Mouse (Mus musculus) MEL (cell line): ENCODE measurements at regions not wholly inside any gene's neighbourhood (a gene's known extent, or its start where the extent isn't known, plus 50 kb on each side); places are given as distances from the start of the nearest gene placed in this dataset.

Source experiments
- DNase-seq: peaks from one replicate; pipeline ENCODE4 v3.0.0; 2011; ENCODE audit warnings: low read depth, low spot score
- H3K27ac ChIP-seq: 2 replicates; pipeline ENCODE4 v1.5.1; 2012; ENCODE audit warnings: low read depth, mild to moderate bottlenecking, control low read depth, low read length, moderate library complexity; ENCODE audit not compliant: control insufficient read depth
- H3K27me3 ChIP-seq, 2 experiments: fragments of 150-350 bp in 1 of 2; sonication (generic) in 1 of 2; 2 replicates each; pipeline ENCODE4 v1.6.1; 2012; ENCODE audit warnings: low read length in 2 of 2, mild to moderate bottlenecking in 2 of 2, improper control_type of control experiment in 1 of 2, moderate library complexity in 1 of 2; ENCODE audit not compliant: insufficient read depth in 2 of 2, control insufficient read depth in 1 of 2
- H3K36me3 ChIP-seq, 2 experiments: 2 replicates each; pipeline ENCODE4 v1.6.1; 2012 to 2014; ENCODE audit warnings: low read length in 2 of 2, improper control_type of control experiment in 1 of 2, inconsistent platforms in 1 of 2, mild to moderate bottlenecking in 1 of 2; ENCODE audit not compliant: insufficient read depth in 2 of 2, control insufficient read depth in 1 of 2
- H3K4me1 ChIP-seq, 2 experiments: fragments of 150-350 bp in 1 of 2; sonication (generic) in 1 of 2; 2 replicates each; pipeline ENCODE4 v1.6.1; 2012; ENCODE audit warnings: low read length in 2 of 2, improper control_type of control experiment in 1 of 2, mild to moderate bottlenecking in 1 of 2; ENCODE audit not compliant: insufficient read depth in 2 of 2, control insufficient read depth in 1 of 2
- H3K4me3 ChIP-seq, 2 experiments: fragments of 150-350 bp in 1 of 2; sonication (generic) in 1 of 2; 2 replicates each; pipeline ENCODE4 v1.5.1; 2012; ENCODE audit warnings: low read depth in 2 of 2, low read length in 2 of 2, mild to moderate bottlenecking in 2 of 2, moderate library complexity in 2 of 2, control low read depth in 1 of 2, improper control_type of control experiment in 1 of 2; ENCODE audit not compliant: control insufficient read depth in 1 of 2, insufficient read depth in 1 of 2
- H3K79me2 ChIP-seq: 2 replicates; pipeline ENCODE4 v1.6.1; 2012; ENCODE audit warnings: mild to moderate bottlenecking, low read length, moderate library complexity; ENCODE audit not compliant: control insufficient read depth, poor library complexity, insufficient read depth
- H3K9ac ChIP-seq: 2 replicates; pipeline ENCODE4 v1.6.1; 2012; ENCODE audit warnings: low read depth, mild to moderate bottlenecking, control low read depth, low read length, moderate library complexity; ENCODE audit not compliant: control insufficient read depth, poor library complexity, severe bottlenecking
- H3K9me3 ChIP-seq: fragments of 150-350 bp; sonication (generic); replicated peaks from 2 replicates; pipeline ENCODE4 v1.6.1; 2012; ENCODE audit warnings: mild to moderate bottlenecking, low read length, improper control_type of control experiment, moderate library complexity; ENCODE audit not compliant: insufficient read depth
- BHLHE40 ChIP-seq: IDR thresholded peaks from 2 replicates; pipeline ENCODE4 v1.6.1; 2012; ENCODE audit warnings: low read depth, mild to moderate bottlenecking, inconsistent platforms, low read length, improper control_type of control experiment, borderline replicate concordance
- CHD1 ChIP-seq: IDR thresholded peaks from 2 replicates; pipeline ENCODE4 v1.6.1; 2012; ENCODE audit warnings: low read depth, mild to moderate bottlenecking, inconsistent platforms, low read length, improper control_type of control experiment
- CHD2 ChIP-seq: IDR thresholded peaks from 2 replicates; pipeline ENCODE4 v1.6.1; 2011; ENCODE audit warnings: low read length, improper control_type of control experiment
- GABPA ChIP-seq: IDR thresholded peaks from 2 replicates; pipeline ENCODE4 v1.6.1; 2012; ENCODE audit warnings: low read depth, mild to moderate bottlenecking, inconsistent platforms, low read length, improper control_type of control experiment, moderate library complexity
- HCFC1 ChIP-seq: IDR thresholded peaks from 2 replicates; pipeline ENCODE4 v1.6.1; 2012; ENCODE audit warnings: low read depth, mild to moderate bottlenecking, inconsistent platforms, low read length, improper control_type of control experiment, moderate library complexity
- MAZ ChIP-seq: IDR thresholded peaks from 2 replicates; pipeline ENCODE4 v1.6.1; 2012; ENCODE audit warnings: low read depth, mild to moderate bottlenecking, inconsistent platforms, low read length, improper control_type of control experiment
- MXI1 ChIP-seq: IDR thresholded peaks from 2 replicates; pipeline ENCODE4 v1.6.1; 2011; ENCODE audit warnings: mild to moderate bottlenecking, low read depth, low read length, improper control_type of control experiment
- NRF1 ChIP-seq: IDR thresholded peaks from 2 replicates; pipeline ENCODE4 v1.6.1; 2014; ENCODE audit warnings: low read depth, mild to moderate bottlenecking, inconsistent platforms, low read length, improper control_type of control experiment, moderate library complexity; ENCODE audit not compliant: poor library complexity, insufficient read depth, severe bottlenecking
- RAD21 ChIP-seq: IDR thresholded peaks from 2 replicates; pipeline ENCODE4 v1.6.1; 2011; ENCODE audit warnings: mild to moderate bottlenecking, low read depth, low read length, improper control_type of control experiment
- SIN3A ChIP-seq: IDR thresholded peaks from 2 replicates; pipeline ENCODE4 v1.6.1; 2012; ENCODE audit warnings: low read length, improper control_type of control experiment, inconsistent platforms
- TAL1 ChIP-seq: IDR thresholded peaks from 2 replicates; pipeline ENCODE4 v1.6.1; 2012; ENCODE audit warnings: mild to moderate bottlenecking, inconsistent platforms, low read length, moderate library complexity, mixed read lengths
- TCF12 ChIP-seq: IDR thresholded peaks from 2 replicates; pipeline ENCODE4 v1.6.1; 2014; ENCODE audit warnings: low read depth, mild to moderate bottlenecking, inconsistent platforms, low read length, improper control_type of control experiment, moderate library complexity
- ZKSCAN1 ChIP-seq: IDR thresholded peaks from 2 replicates; pipeline ENCODE4 v1.6.1; 2012; ENCODE audit warnings: low read depth, mild to moderate bottlenecking, inconsistent platforms, low read length, improper control_type of control experiment, moderate library complexity
- ZNF384 ChIP-seq: IDR thresholded peaks from 2 replicates; pipeline ENCODE4 v1.6.1; 2012; ENCODE audit warnings: low read depth, mild to moderate bottlenecking, inconsistent platforms, low read length, improper control_type of control experiment

- Histone ChIP-seq H3K4me1 (peaks cover 12 to 20% of the 10 kb centered on the region in 2 experiments), H3K27ac (no peak overlapping the region), H3K9me3 (no peaks in the 10 kb centered on the region), H3K79me2 (no peaks in the 10 kb centered on the region), H3K27me3 (no peaks in the 10 kb centered on the region), H3K36me3 (peaks cover 0 to 3% of the 10 kb centered on the region in 2 experiments; a peak in 2 of 4 replicates), H3K4me3 (no peak overlapping the region)
- DNase-seq = no peak
- no peak for TF ChIP-seq HCFC1
- no peak for TF ChIP-seq NRF1
- no peak for TF ChIP-seq BHLHE40
- TF ChIP-seq RAD21 = no peak
- no peak for TF ChIP-seq SIN3A
- TF ChIP-seq TCF12 = no peak
- TF ChIP-seq CHD2 = no peak
- TF ChIP-seq GABPA = no peak
- TF ChIP-seq TAL1 = no peak
- TF ChIP-seq CHD1 = no peak
- no peak for TF ChIP-seq MAZ
- no peak for TF ChIP-seq MXI1
- TF ChIP-seq, all 39 proteins: peak for 0
- H3K9ac ChIP-seq = no peak overlapping the region
Measured at GRCm38 (mm10) chr16:30172136-30172731, 95.1 kb downstream of the Cpn2 start.

- H3K9me3 ChIP-seq = no peaks in the 10 kb centered on the region
- H3K36me3 ChIP-seq = peaks cover 0 to 3% of the 10 kb centered on the region in 2 experiments; a peak in 2 of 4 replicates
- no peak overlapping the region for H3K9ac ChIP-seq
- H3K79me2 ChIP-seq = no peaks in the 10 kb centered on the region
- peaks cover 12 to 20% of the 10 kb centered on the region in 2 experiments for H3K4me1 ChIP-seq
- H3K4me3 ChIP-seq = no peak overlapping the region
- no peak for TF ChIP-seq ZNF384
- TF ChIP-seq ZKSCAN1 = peak; percentile 39; the same call in 1 of the 2 replicates
- DNase-seq = no peak
- no peak overlapping the region for H3K27ac ChIP-seq
- no peaks in the 10 kb centered on the region for H3K27me3 ChIP-seq
Measured at GRCm38 (mm10) chr16:30172798-30173202, 94.5 kb downstream of the Cpn2 start.
